Mouse (Mus musculus) thymus, adult 18-20 months (tissue): ENCODE measurements around the gene Tnfrsf14.
A peak's percentile ranks its signal among the peaks of the same experiment; 100 is the strongest.

Experiments used
- DNase-seq, 2 experiments: peaks; one replicate each; pipeline ENCODE4 v3.0.0; 2022; ENCODE audit warnings: mixed read lengths in 2 of 2

Gene Tnfrsf14

GRCm38 (mm10) chr4:154928395-154929087 is at the start of gene Tnfrsf14:
Gene Tnfrsf14, minus strand, starts transcription at chr4:154928563.
- no peak for DNase-seq

GRCm38 (mm10) chr4:154974163-154974611 is 45.8 kb upstream of the Tnfrsf14 start:
- DNase-seq, result no peak

- DNase-seq, result no peak
Measured at GRCm38 (mm10) chr4:154972546-154972945, 44.2 kb upstream of the Tnfrsf14 start.

- peak in 1 of 2 experiments; percentile 52 for DNase-seq
Measured at GRCm38 (mm10) chr4:154967173-154967572, 38.8 kb upstream of the Tnfrsf14 start.

- no peak for DNase-seq
Measured at GRCm38 (mm10) chr4:154965856-154966255, 37.5 kb upstream of the Tnfrsf14 start.

- peak in 1 of 2 experiments; percentile 42 for DNase-seq
Measured at GRCm38 (mm10) chr4:154964581-154965235, 36.3 kb upstream of the Tnfrsf14 start.

- DNase-seq, result peak; percentile 78 to 82
Measured at GRCm38 (mm10) chr4:154963901-154964580, 35.7 kb upstream of the Tnfrsf14 start, which contains the start of gene Pank4. Gene Pank4, plus strand, starts transcription at chr4:154964123.

- DNase-seq, result no peak
Measured at GRCm38 (mm10) chr4:154963190-154963836, 35.0 kb upstream of the Tnfrsf14 start.

GRCm38 (mm10) chr4:154962683-154963082 is 34.3 kb upstream of the Tnfrsf14 start:
- DNase-seq, result no peak

GRCm38 (mm10) chr4:154961911-154962310 is 33.5 kb upstream of the Tnfrsf14 start:
- peak; percentile 55 to 75 for DNase-seq

GRCm38 (mm10) chr4:154961226-154961738 is 32.9 kb upstream of the Tnfrsf14 start:
- DNase-seq, result peak; percentile 46 to 47

GRCm38 (mm10) chr4:154960690-154961225 is 32.4 kb upstream of the Tnfrsf14 start, which contains the start of gene Hes5:
Gene Hes5, plus strand, starts transcription at chr4:154960923.
- DNase-seq, result peak in 1 of 2 experiments; percentile 29

- DNase-seq, result no peak
Measured at GRCm38 (mm10) chr4:154960021-154960689, 31.8 kb upstream of the Tnfrsf14 start.

GRCm38 (mm10) chr4:154958621-154959020 is 30.3 kb upstream of the Tnfrsf14 start:
- no peak for DNase-seq

GRCm38 (mm10) chr4:154958171-154958570 is 29.8 kb upstream of the Tnfrsf14 start:
- no peak for DNase-seq

- DNase-seq, result no peak
Measured at GRCm38 (mm10) chr4:154957289-154957993, 29.1 kb upstream of the Tnfrsf14 start.

- no peak for DNase-seq
Measured at GRCm38 (mm10) chr4:154956604-154957003, 28.2 kb upstream of the Tnfrsf14 start.

- no peak for DNase-seq
Measured at GRCm38 (mm10) chr4:154952461-154953241, 24.3 kb upstream of the Tnfrsf14 start.

- DNase-seq, result no peak
Measured at GRCm38 (mm10) chr4:154949589-154949982, 21.2 kb upstream of the Tnfrsf14 start.

- DNase-seq, result no peak
Measured at GRCm38 (mm10) chr4:154948940-154949588, 20.7 kb upstream of the Tnfrsf14 start.
